Mouse (Mus musculus): Measurements from ENCODE around the gene Mfap2.

The Mfap2 gene

GRCm38 (mm10) chr4:141011556-141012328 is 1.5 kb downstream of the Mfap2 start:
- no peak for TF ChIP-seq GATA4 (IDR thresholded peaks at IDR 0.05; ENCODE audit: insufficient replicate concordance, low read length)

GRCm38 (mm10) chr4:141012558-141012957 is 2.3 kb downstream of the Mfap2 start:
- TF ChIP-seq GATA4 (IDR thresholded peaks at IDR 0.05; ENCODE audit: insufficient replicate concordance, low read length): no peak

- TF ChIP-seq GATA4 (IDR thresholded peaks at IDR 0.05; ENCODE audit: insufficient replicate concordance, low read length): no peak
Measured at GRCm38 (mm10) chr4:141014114-141014513, 3.9 kb downstream of the Mfap2 start.

GRCm38 (mm10) chr4:141014856-141015255 is 4.6 kb downstream of the Mfap2 start:
- TF ChIP-seq GATA4 (IDR thresholded peaks at IDR 0.05; ENCODE audit: insufficient replicate concordance, low read length): no peak

- TF ChIP-seq GATA4 (IDR thresholded peaks at IDR 0.05; ENCODE audit: insufficient replicate concordance, low read length): no peak
Measured at GRCm38 (mm10) chr4:141015356-141015755, 5.1 kb downstream of the Mfap2 start.

GRCm38 (mm10) chr4:141016311-141016710 is 6.1 kb downstream of the Mfap2 start:
- TF ChIP-seq GATA4 (IDR thresholded peaks at IDR 0.05; ENCODE audit: insufficient replicate concordance, low read length): no peak

GRCm38 (mm10) chr4:141017657-141018436 is 7.6 kb downstream of the Mfap2 start:
- no peak for TF ChIP-seq GATA4 (IDR thresholded peaks at IDR 0.05; ENCODE audit: insufficient replicate concordance, low read length)

- TF ChIP-seq GATA4 (IDR thresholded peaks at IDR 0.05; ENCODE audit: insufficient replicate concordance, low read length): no peak
Measured at GRCm38 (mm10) chr4:141020220-141020619, 10.0 kb downstream of the Mfap2 start.

GRCm38 (mm10) chr4:141020811-141021613 is 10.8 kb downstream of the Mfap2 start:
- no peak for TF ChIP-seq GATA4 (IDR thresholded peaks at IDR 0.05; ENCODE audit: insufficient replicate concordance, low read length)

- TF ChIP-seq GATA4 (IDR thresholded peaks at IDR 0.05; ENCODE audit: insufficient replicate concordance, low read length): no peak
Measured at GRCm38 (mm10) chr4:141021614-141021929, 11.4 kb downstream of the Mfap2 start.

- no peak for TF ChIP-seq GATA4 (IDR thresholded peaks at IDR 0.05; ENCODE audit: insufficient replicate concordance, low read length)
Measured at GRCm38 (mm10) chr4:141024052-141024451, 13.8 kb downstream of the Mfap2 start.

GRCm38 (mm10) chr4:141024992-141025391 is 14.8 kb downstream of the Mfap2 start:
- TF ChIP-seq GATA4 (IDR thresholded peaks at IDR 0.05; ENCODE audit: insufficient replicate concordance, low read length): no peak

GRCm38 (mm10) chr4:141030541-141031206 is 20.5 kb downstream of the Mfap2 start:
- no peak for TF ChIP-seq GATA4 (IDR thresholded peaks at IDR 0.05; ENCODE audit: insufficient replicate concordance, low read length)

GRCm38 (mm10) chr4:141031733-141032132 is 21.5 kb downstream of the Mfap2 start:
- no peak for TF ChIP-seq GATA4 (IDR thresholded peaks at IDR 0.05; ENCODE audit: insufficient replicate concordance, low read length)
